Mouse (Mus musculus) olfactory bulb, adult 2 months (tissue): ENCODE results near the gene Tmem255b.

ENCODE experiments used
- CTCF ChIP-seq: fragments of 200-500 bp; IDR thresholded peaks from 2 replicates; pipeline ENCODE4 v1.5.1; 2012; ENCODE audit warnings: low read depth, mild to moderate bottlenecking, low read length, moderate library complexity; ENCODE audit not compliant: insufficient read depth
- POLR2A ChIP-seq: fragments of 200-500 bp; IDR thresholded peaks from 2 replicates; pipeline ENCODE4 v1.6.1; 2012; ENCODE audit warnings: mild to moderate bottlenecking, low read depth, low read length, moderate library complexity; ENCODE audit not compliant: insufficient read depth

DNA sequence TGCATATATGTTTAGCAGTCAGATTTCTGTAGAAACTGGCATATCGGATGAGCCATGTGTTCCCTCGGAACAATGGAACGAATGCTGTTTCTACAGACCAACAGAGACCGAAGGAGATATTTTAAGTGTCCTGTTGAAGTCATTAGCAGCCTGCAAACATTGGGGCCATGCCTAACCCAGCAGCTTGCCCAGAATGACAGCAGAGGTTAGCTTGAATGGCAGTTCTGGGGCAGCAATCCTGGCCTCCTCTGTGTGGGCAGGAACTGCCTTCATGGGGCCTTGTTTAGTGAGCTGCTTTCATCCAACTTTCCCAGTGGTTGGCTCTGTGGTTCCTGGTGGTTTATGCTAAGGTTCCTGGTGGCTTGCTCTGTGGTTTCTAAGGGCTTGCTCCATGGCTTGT, 24.4 kb downstream of the Tmem255b start:
- TF ChIP-seq CTCF (no peak), POLR2A (no peak)
